Mouse (Mus musculus) CH12.LX (cell line): ENCODE data around the gene Ccdc137. TPM values are rescaled to one million over a fixed set of nuclear protein-coding genes. Genes with fewer than 3 reads are reported as not detected.

Experiments
- DNase-seq: peaks from one replicate; pipeline ENCODE4 v3.0.0-alpha.2; 2013; ENCODE audit errors: extremely low read depth
- H3K27ac ChIP-seq: 2 replicates; pipeline ENCODE4 v1.5.1; 2012; ENCODE audit warnings: low read depth, mild to moderate bottlenecking, control low read depth, moderate library complexity; ENCODE audit not compliant: insufficient read depth
- H3K27me3 ChIP-seq: replicated peaks from 2 replicates; pipeline ENCODE3; 2012; ENCODE audit warnings: inconsistent platforms
- H3K36me3 ChIP-seq, 2 experiments: replicated peaks in 1 of 2; 2 replicates each; pipeline versions ENCODE3 to v1.6.1; 2012; ENCODE audit warnings: inconsistent platforms in 1 of 2, low read length in 1 of 2, mild to moderate bottlenecking in 1 of 2, mixed read lengths in 1 of 2, moderate library complexity in 1 of 2; ENCODE audit not compliant: control insufficient read depth in 1 of 2, insufficient read depth in 1 of 2
- H3K4me1 ChIP-seq, 2 experiments: 2 replicates each; pipeline ENCODE4 v1.6.1; 2012; ENCODE audit warnings: inconsistent platforms in 1 of 2, moderate library complexity in 1 of 2; ENCODE audit not compliant: insufficient read depth in 2 of 2, control insufficient read depth in 1 of 2
- H3K4me2 ChIP-seq: 2 replicates; pipeline ENCODE4 v1.6.1; 2012; ENCODE audit warnings: low read depth, mild to moderate bottlenecking, control low read depth; ENCODE audit not compliant: poor library complexity, insufficient read depth, severe bottlenecking
- H3K4me3 ChIP-seq, 3 experiments: fragments of 150-350 bp in 1 of 3; sonication (generic) in 1 of 3; replicated peaks in 1 of 3; 2 replicates each; pipeline versions ENCODE3 to v1.5.1; 2011 to 2012; ENCODE audit warnings: low read depth in 2 of 3, low read length in 2 of 3, mild to moderate bottlenecking in 2 of 3, moderate library complexity in 2 of 3, control low read depth in 1 of 3, improper control_type of control experiment in 1 of 3, inconsistent platforms in 1 of 3, mixed read lengths in 1 of 3; ENCODE audit not compliant: poor library complexity in 1 of 3
- H3K79me2 ChIP-seq: replicated peaks from 2 replicates; pipeline ENCODE4 v1.6.1; 2012; ENCODE audit warnings: mild to moderate bottlenecking, moderate library complexity; ENCODE audit not compliant: control insufficient read depth, poor library complexity, insufficient read depth, severe bottlenecking; ENCODE audit errors: extremely low read depth
- H3K9ac ChIP-seq: 2 replicates; pipeline ENCODE4 v1.6.1; 2012; ENCODE audit warnings: low read depth, mild to moderate bottlenecking, control low read depth, moderate library complexity; ENCODE audit not compliant: insufficient read depth
- H3K9me3 ChIP-seq: replicated peaks from 2 replicates; pipeline ENCODE3; 2012; ENCODE audit warnings: low read length, inconsistent platforms, mixed read lengths
- BHLHE40 ChIP-seq: IDR thresholded peaks from 2 replicates; pipeline ENCODE4 v1.6.1; 2011; ENCODE audit warnings: mild to moderate bottlenecking, low read depth, low read length, improper control_type of control experiment
- CHD1 ChIP-seq: IDR thresholded peaks from 2 replicates; pipeline ENCODE4 v1.6.1; 2012; ENCODE audit warnings: low read depth, low read length, improper control_type of control experiment, inconsistent platforms
- CHD2 ChIP-seq: IDR thresholded peaks from 2 replicates; pipeline ENCODE4 v1.6.1; 2011; ENCODE audit warnings: low read length, improper control_type of control experiment
- CTCF ChIP-seq, 2 experiments: IDR thresholded peaks in 1 of 2; conservative IDR thresholded peaks in 1 of 2; 2 replicates each; pipeline ENCODE4 v1.5.1; 2011 to 2012; ENCODE audit warnings: low read depth in 2 of 2, low read length in 2 of 2, improper control_type of control experiment in 1 of 2, inconsistent platforms in 1 of 2, mild to moderate bottlenecking in 1 of 2, moderate library complexity in 1 of 2
- E2F4 ChIP-seq: IDR thresholded peaks from 2 replicates; pipeline ENCODE4 v1.6.1; 2011; ENCODE audit warnings: low read depth, low read length, improper control_type of control experiment; ENCODE audit not compliant: insufficient replicate concordance
- ELF1 ChIP-seq: IDR thresholded peaks from 2 replicates; pipeline ENCODE4 v1.6.1; 2014; ENCODE audit warnings: low read depth, mild to moderate bottlenecking, inconsistent platforms, low read length, improper control_type of control experiment
- EP300 ChIP-seq: IDR thresholded peaks from 2 replicates; pipeline ENCODE4 v1.6.1; 2011; ENCODE audit warnings: low read length, improper control_type of control experiment
- HCFC1 ChIP-seq: IDR thresholded peaks from 2 replicates; pipeline ENCODE4 v1.6.1; 2012; ENCODE audit warnings: low read depth, mild to moderate bottlenecking, inconsistent platforms, low read length, improper control_type of control experiment
- IRF4 ChIP-seq: IDR thresholded peaks from 2 replicates; pipeline ENCODE4 v1.6.1; 2014; ENCODE audit warnings: low read depth, mild to moderate bottlenecking, inconsistent platforms, low read length, improper control_type of control experiment
- JUND ChIP-seq: conservative IDR thresholded peaks from 2 replicates; pipeline ENCODE4 v1.6.1; 2011; ENCODE audit warnings: low read depth, low read length, improper control_type of control experiment
- MAFK ChIP-seq: IDR thresholded peaks from 2 replicates; pipeline ENCODE4 v1.6.1; 2011; ENCODE audit warnings: low read length, improper control_type of control experiment; ENCODE audit not compliant: insufficient replicate concordance
- MAX ChIP-seq: IDR thresholded peaks from 2 replicates; pipeline ENCODE4 v1.6.1; 2011; ENCODE audit warnings: low read length, improper control_type of control experiment
- MAZ ChIP-seq: IDR thresholded peaks from 2 replicates; pipeline ENCODE4 v1.6.1; 2012; ENCODE audit warnings: low read depth, mild to moderate bottlenecking, inconsistent platforms, low read length, improper control_type of control experiment, moderate library complexity
- MEF2A ChIP-seq: IDR thresholded peaks from 2 replicates; pipeline ENCODE4 v1.6.1; 2014; ENCODE audit warnings: low read depth, mild to moderate bottlenecking, inconsistent platforms, low read length, improper control_type of control experiment, borderline replicate concordance
- MXI1 ChIP-seq: IDR thresholded peaks from 2 replicates; pipeline ENCODE4 v1.6.1; 2011; ENCODE audit warnings: mild to moderate bottlenecking, low read depth, low read length, improper control_type of control experiment
- NELFE ChIP-seq: IDR thresholded peaks from 2 replicates; pipeline ENCODE4 v1.6.1; 2011; ENCODE audit warnings: low read depth, low read length, improper control_type of control experiment
- PAX5 ChIP-seq: IDR thresholded peaks from 2 replicates; pipeline ENCODE4 v1.6.1; 2012; ENCODE audit warnings: low read length, inconsistent platforms, mixed read lengths
- POLR2A ChIP-seq: IDR thresholded peaks from 2 replicates; pipeline ENCODE4 v1.6.1; 2011; ENCODE audit warnings: low read depth, mild to moderate bottlenecking, improper control_type of control experiment, low read length
- POLR2AphosphoS2 ChIP-seq: IDR thresholded peaks from 2 replicates; pipeline ENCODE4 v1.6.1; 2011; ENCODE audit warnings: low read depth, low read length, improper control_type of control experiment
- RAD21 ChIP-seq: IDR thresholded peaks from 2 replicates; pipeline ENCODE4 v1.6.1; 2011; ENCODE audit warnings: low read depth, mild to moderate bottlenecking, low read length, improper control_type of control experiment, moderate library complexity
- RCOR1 ChIP-seq: conservative IDR thresholded peaks from 2 replicates; pipeline ENCODE4 v1.6.1; 2012; ENCODE audit warnings: low read depth, mild to moderate bottlenecking, inconsistent platforms, low read length, improper control_type of control experiment
- SMC3 ChIP-seq: IDR thresholded peaks from 2 replicates; pipeline ENCODE4 v1.6.1; 2011; ENCODE audit warnings: low read depth, low read length, improper control_type of control experiment
- TBP ChIP-seq: conservative IDR thresholded peaks from 2 replicates; pipeline ENCODE4 v1.6.1; 2011; ENCODE audit warnings: low read depth, low read length, improper control_type of control experiment
- TCF12 ChIP-seq: IDR thresholded peaks from 2 replicates; pipeline ENCODE4 v1.6.1; 2014; ENCODE audit warnings: low read depth, mild to moderate bottlenecking, inconsistent platforms, low read length, improper control_type of control experiment
- UBTF ChIP-seq: IDR thresholded peaks from 2 replicates; pipeline ENCODE4 v1.6.1; 2012; ENCODE audit warnings: low read depth, mild to moderate bottlenecking, inconsistent platforms, low read length, improper control_type of control experiment, moderate library complexity
- USF1 ChIP-seq: IDR thresholded peaks from 2 replicates; pipeline ENCODE4 v1.6.1; 2014; ENCODE audit warnings: low read depth, mild to moderate bottlenecking, inconsistent platforms, low read length, improper control_type of control experiment
- USF2 ChIP-seq: conservative IDR thresholded peaks from 2 replicates; pipeline ENCODE4 v1.6.1; 2011; ENCODE audit warnings: low read depth, low read length, improper control_type of control experiment
- ZC3H11A ChIP-seq: IDR thresholded peaks from 2 replicates; pipeline ENCODE4 v1.6.1; 2012; ENCODE audit warnings: low read depth, mild to moderate bottlenecking, inconsistent platforms, low read length, improper control_type of control experiment
- ZKSCAN1 ChIP-seq: IDR thresholded peaks from 2 replicates; pipeline ENCODE4 v1.6.1; 2012; ENCODE audit warnings: low read depth, inconsistent platforms, low read length, improper control_type of control experiment, borderline replicate concordance
- ZMIZ1 ChIP-seq: IDR thresholded peaks from 2 replicates; pipeline ENCODE4 v1.6.1; 2012; ENCODE audit warnings: low read depth, mild to moderate bottlenecking, inconsistent platforms, low read length, improper control_type of control experiment
- ZNF384 ChIP-seq: IDR thresholded peaks from 2 replicates; pipeline ENCODE4 v1.6.1; 2012; ENCODE audit warnings: low read depth, low read length, improper control_type of control experiment, inconsistent platforms
- dilution Hi-C: fragments of 300-500 bp; cut with MboI; formaldehyde crosslinking; loops from 2 replicates; pipeline ENCODE4 v1.14.3; 2020; ENCODE audit warnings: low sequenced_read_pairs; ENCODE audit not compliant: extremely low pct_unique_long_range_greater_than_20kb, extremely low pct_ligation_motif_present
- in situ Hi-C: fragments of 300-500 bp; cut with MboI; formaldehyde crosslinking; loops from 3 replicates; pipeline ENCODE4 v1.14.3; 2019; ENCODE audit warnings: low sequenced_read_pairs, low pct_ligation_motif_present, low pct_unique_long_range_greater_than_20kb, mixed read lengths
- polyA plus RNA-seq: library from polyadenylated mRNA; unstranded; fragments of >175 nt; gene quantifications from 2 replicates; pipeline ENCODE4 v1.2.1, GENCODE M21; 2012; ENCODE audit warnings: low read depth; ENCODE audit not compliant: insufficient read length
- total RNA-seq, 2 experiments: library from RNA; depleted of rRNA; stranded (reverse); fragments of 300-350 nt in 1 of 2; fragments of >200 nt in 1 of 2; gene quantifications; 2 replicates each; pipeline ENCODE4 v1.2.3; 2012 to 2014

Gene Ccdc137
- total and polyA plus RNA-seq, 3 experiments: 30.1 to 104 (median 61.1) TPM

GRCm38 (mm10) chr11:120509940-120510339 is 52.0 kb downstream of the Ccdc137 start:
- no peaks in the 10 kb centered on the region for H3K79me2 ChIP-seq
- in situ Hi-C loops: no loop called here
- H3K4me1 ChIP-seq: peaks cover 5 to 15% of the 10 kb centered on the region in 2 experiments
- DNase-seq: no peak
- H3K4me3 ChIP-seq: peak overlapping the region in 1 of 3 experiments; percentile 1
- peak overlapping the region; percentile 59; the same call in 1 of the 2 replicates for H3K9ac ChIP-seq
- no peaks in the 10 kb centered on the region for H3K9me3 ChIP-seq
- TF ChIP-seq ZC3H11A: no peak
- TF ChIP-seq IRF4: 0 out of 2 replicates have a peak, but pooled peaks have one; percentile 10
- dilution Hi-C loops: no loop called here
- H3K4me2 ChIP-seq: peak overlapping the region; percentile 78
- no peaks in the 10 kb centered on the region for H3K36me3 ChIP-seq
- H3K27me3 ChIP-seq: peaks cover 2% of the 10 kb centered on the region
- no peak overlapping the region for H3K27ac ChIP-seq

GRCm38 (mm10) chr11:120510375-120511030 is 52.6 kb downstream of the Ccdc137 start:
- peak overlapping the region; percentile 78 for H3K4me2 ChIP-seq
- H3K36me3 ChIP-seq: no peaks in the 10 kb centered on the region
- peak; percentile 61 for DNase-seq
- dilution Hi-C loops (no loop called here), in situ Hi-C loops (no loop called here)
- peak overlapping the region; percentile 7 to 30 (median 25) for H3K4me3 ChIP-seq
- H3K4me1 ChIP-seq: peaks cover 5 to 17% of the 10 kb centered on the region in 2 experiments
- H3K9ac ChIP-seq: peak overlapping the region; percentile 59
- H3K27me3 ChIP-seq: peaks cover 2% of the 10 kb centered on the region
- H3K9me3 ChIP-seq: peaks cover 3% of the 10 kb centered on the region
- H3K27ac ChIP-seq: no peak overlapping the region
- no peaks in the 10 kb centered on the region for H3K79me2 ChIP-seq
- TF ChIP-seq SMC3 (no peak), IRF4 (no peak), UBTF (0 out of 2 replicates have a peak, but pooled peaks have one; percentile 18), USF1 (no peak), RAD21 (no peak), ELF1 (peak; percentile 21; the same call in 1 of the 2 replicates), MXI1 (peak; percentile 19; the same call in 1 of the 2 replicates), CTCF (conservative IDR thresholded peaks at IDR 0.05 in 1 of 2, IDR thresholded peaks at IDR 0.05 in 1 of 2; ENCODE audit: low read depth in 2 of 2, low read length in 2 of 2) (no peak), RCOR1 (0 out of 2 replicates have a peak, but pooled peaks have one; percentile 23), BHLHE40 (0 out of 2 replicates have a peak, but pooled peaks have one; percentile 19), TBP (no peak), ZMIZ1 (no peak; the same call in 1 of the 2 replicates), MAZ (peak; percentile 51; the same call in 1 of the 2 replicates), CHD2 (peak; percentile 90), ZC3H11A (no peak), E2F4 (0 out of 2 replicates have a peak, but pooled peaks have one; percentile 56), CHD1 (peak; percentile 41; the same call in 1 of the 2 replicates), NELFE (peak; percentile 43; the same call in 1 of the 2 replicates), ZNF384 (no peak), ZKSCAN1 (no peak), JUND (no peak), EP300 (peak; percentile 38; the same call in 1 of the 2 replicates), MAFK (no peak), TCF12 (peak; percentile 18; the same call in 1 of the 2 replicates), HCFC1 (no peak), POLR2A (peak; percentile 56), PAX5 (no peak), POLR2AphosphoS2 (no peak), USF2 (no peak), MAX (no peak), MEF2A (0 out of 2 replicates have a peak, but pooled peaks have one; percentile 32)
